Mouse (Mus musculus) c-Kit-positive CD71-negative TER-119-negative erythroid progenitor cells, embryonic 14.5 days (primary cell): ENCODE results near the gene P4ha1.
"Not testable (repeated sequence)": the region's sequence is repeated elsewhere in the genome, so short reads cannot be mapped to it uniquely, and the experiment has no call there.

Experiments used
- DNase-seq: peaks from one replicate; pipeline ENCODE4 v3.0.0-alpha.2; 2013; ENCODE audit warnings: low read depth

P4ha1 gene

DNA sequence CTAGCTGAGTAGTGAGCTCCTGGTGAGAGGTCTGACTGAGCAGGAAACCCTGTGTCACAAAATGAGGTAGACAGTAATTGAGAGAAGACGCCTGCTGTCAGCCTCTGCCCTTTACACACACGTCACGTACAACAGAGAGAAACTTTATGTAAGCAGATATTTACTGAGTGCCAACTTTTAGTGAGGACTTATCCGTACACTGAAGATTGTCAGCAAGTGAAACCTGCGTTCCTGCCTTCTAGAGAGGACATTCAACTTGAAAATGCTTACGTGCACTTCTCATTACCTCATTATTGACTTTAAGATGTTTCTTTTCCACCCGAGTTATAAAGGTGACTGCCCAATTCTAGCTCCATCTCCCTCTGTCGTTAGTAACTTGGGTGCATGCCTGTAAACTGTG lies 45.6 kb downstream of the P4ha1 start:
- no peak for DNase-seq

DNA sequence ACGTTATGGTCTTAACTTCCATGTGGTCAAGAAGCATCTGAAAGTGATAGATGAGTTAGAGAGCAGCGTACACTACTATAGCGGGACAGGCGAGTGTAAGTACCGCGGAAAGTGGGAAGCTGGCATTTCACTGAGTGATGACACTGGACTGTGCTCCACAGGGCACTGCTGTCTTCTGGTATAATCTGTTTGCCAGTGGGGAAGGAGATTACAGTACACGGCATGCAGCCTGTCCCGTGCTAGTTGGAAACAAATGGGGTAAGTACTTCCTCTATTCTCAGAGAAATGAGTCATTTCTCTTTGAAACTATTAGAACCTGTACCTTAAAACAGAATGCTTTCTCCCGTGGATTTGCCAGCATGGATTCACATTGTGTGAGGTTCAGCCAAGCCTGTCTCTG lies 46.3 kb downstream of the P4ha1 start:
- DNase-seq = no peak

DNA sequence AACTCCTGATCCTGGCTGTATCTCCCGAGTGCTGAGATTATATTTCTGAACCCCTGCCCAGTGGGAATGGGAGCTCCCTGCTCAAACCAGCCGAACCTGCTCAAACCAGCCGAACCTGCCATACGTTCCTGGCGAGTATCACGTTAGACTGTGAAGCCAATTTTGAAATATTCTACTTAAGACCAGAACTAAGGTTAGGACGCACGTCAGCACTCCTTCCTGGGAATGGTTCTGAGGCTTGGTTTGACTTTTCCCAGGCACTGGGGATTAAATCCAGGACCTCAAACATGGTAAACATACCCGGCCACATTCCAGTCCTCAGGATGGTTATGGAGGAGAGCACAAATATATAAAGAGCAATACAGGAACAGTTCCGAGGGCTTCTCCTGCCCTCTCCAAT lies 54.8 kb downstream of the P4ha1 start:
- no peak for DNase-seq

DNA sequence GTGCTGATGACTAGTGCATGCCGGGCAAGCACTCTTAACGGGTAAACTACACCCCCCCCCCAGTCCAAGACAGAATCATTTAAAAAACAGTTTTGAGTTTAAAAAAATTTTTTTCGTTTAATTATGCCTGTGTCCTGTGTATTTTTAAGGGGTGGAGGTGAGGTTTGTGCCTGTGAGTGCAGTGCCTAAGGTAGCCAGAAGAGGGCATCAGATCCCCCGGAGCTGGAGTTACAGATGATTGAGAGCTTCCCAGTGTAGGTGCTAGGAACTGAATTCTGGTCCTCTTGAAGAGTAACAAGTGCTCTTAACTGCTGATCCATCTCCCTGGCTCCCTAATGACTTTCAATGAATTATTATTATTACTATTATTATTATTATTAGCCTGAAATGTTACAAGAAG lies 55.6 kb downstream of the P4ha1 start:
- DNase-seq = no peak

DNA sequence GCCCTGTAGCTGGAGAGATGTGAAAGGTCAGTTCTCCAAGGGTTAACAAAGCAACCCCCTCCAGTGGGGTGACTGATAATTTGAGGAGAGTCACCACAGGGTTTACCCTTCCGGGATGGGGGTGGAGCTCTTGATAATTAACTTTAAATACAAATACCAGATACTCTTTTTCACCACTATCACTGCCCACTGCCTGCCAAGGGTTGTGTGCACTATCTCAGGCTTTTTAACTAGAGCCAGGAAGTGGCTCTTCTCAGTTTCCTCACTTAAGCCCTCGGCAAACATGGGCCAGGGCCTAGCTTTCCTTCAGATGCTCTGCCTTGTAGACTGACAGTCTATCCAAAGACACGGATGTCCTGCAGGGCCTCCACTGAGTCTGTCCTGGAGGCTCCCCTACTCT lies 56.8 kb downstream of the P4ha1 start:
- no peak for DNase-seq

DNA sequence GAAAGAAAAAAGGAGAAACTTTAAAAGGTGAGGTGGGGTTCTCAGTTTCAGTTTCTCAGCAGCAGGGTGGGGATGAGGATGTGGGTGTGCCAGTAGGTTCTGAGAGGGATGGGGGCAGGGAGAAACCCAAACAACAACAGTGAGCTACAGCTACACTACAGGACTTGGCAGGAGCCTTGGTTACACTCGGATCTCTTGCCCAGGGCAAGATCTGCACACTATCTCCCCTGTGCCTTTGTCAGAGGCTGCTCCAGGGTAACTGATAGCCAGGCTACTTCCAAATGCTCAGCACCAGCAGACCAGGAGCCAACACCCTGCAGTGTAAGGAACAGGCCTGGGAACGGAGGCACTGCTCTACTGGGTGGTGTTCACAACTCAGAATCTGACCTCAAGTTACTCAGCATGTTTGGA lies 57.3 kb downstream of the P4ha1 start:
- no peak for DNase-seq

DNA sequence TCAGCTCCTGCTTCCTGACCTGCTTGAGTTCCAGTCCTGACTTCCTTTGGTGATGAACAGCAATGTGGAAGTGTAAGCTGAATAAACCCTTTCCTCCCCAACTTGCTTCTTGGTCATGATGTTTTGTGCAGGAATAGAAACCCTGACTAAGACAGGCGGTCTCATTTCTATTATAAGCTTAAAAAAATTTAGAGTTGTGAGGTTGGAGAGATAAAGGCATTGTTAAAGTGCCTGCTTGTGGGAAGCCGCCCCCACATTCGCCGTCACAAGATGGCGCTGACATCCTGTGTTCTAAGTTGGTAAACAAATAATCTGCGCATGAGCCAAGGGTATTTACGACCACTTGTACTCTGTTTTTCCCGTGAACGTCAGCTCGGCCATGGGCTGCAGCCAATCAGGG lies 58.5 kb downstream of the P4ha1 start:
- DNase-seq = not testable (repeated sequence)

DNA sequence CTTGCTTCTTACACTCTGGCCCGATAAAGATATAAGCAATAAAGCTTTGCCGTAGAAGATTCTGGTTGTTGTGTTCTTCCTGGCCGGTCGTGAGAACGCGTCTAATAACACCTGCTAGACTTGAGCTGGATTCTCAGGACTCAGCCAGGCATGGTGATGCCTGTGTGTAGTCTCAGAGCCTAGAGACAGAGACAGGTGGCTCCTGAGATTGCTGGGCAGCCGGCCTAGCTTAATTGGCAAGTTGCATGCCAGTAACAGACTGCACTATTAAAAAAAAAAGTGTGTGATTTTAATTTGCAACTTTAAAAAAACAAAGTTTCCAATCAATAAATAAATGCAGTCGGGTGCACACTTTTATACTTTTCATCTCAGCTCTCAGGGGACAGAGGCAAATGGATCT lies 63.9 kb downstream of the P4ha1 start:
- DNase-seq = no peak

DNA sequence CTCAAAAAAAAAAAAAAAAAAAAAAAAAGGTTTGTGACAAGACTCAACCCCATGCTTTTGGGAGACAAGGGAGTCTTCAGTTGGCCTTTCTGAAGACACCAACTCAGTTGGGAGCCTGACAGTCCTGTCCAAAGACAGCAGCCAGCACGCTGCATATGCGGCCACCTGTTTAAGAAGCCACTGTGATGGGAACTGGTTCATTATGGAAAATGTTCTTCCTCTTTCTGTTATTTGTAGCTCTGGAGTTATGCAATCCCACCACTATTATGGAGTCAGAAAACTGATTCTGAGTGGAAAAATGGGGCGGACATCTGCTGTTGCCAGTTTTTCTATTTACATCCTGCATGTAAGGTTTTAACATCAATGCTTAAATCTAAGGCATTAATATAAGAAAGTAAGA lies 66.6 kb downstream of the P4ha1 start:
- DNase-seq = no peak

DNA sequence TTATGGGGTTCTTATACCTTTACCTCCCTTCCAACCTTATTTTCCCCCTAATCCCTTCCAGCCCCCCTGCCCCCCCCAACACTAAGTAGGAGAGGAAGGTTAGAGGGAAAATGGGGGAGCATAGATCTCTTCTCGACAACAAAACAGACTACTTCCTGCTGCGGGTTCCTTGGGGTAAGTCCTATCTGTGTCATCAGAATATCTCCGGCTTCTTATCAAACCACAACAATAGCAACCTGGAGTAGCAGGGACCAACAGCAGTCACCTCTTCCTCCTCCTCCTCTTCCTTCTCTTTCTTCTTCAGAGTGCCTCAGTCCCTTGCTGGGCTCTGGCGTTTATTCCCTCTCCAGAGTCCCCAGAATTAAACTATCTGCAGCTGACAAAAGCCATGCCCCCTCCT lies 68.8 kb downstream of the P4ha1 start:
- no peak for DNase-seq

DNA sequence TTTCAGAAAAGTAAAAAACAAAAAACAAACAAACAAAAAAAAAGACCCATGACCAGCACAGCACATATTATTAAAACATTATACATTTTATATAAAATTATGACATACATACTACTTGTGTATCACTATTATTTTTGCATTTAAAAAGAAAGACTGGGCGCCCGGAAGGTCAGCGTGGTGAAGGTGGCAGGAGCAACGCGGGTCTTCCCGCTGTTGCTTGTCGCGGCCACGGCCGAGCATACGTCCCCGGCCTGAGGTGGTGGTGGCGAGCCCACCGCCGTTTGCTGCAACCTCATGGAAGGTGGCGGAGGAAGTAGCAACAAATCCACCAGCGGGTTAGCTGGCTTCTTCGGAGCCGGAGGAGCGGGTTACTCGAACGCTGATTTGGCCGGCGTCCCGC lies 72.4 kb downstream of the P4ha1 start, which contains the start of gene Gm10273:
Gene Gm10273 (plus strand): TSS at position 172 of the 400 bp plus-strand sequence.
- not testable (repeated sequence) for DNase-seq

DNA sequence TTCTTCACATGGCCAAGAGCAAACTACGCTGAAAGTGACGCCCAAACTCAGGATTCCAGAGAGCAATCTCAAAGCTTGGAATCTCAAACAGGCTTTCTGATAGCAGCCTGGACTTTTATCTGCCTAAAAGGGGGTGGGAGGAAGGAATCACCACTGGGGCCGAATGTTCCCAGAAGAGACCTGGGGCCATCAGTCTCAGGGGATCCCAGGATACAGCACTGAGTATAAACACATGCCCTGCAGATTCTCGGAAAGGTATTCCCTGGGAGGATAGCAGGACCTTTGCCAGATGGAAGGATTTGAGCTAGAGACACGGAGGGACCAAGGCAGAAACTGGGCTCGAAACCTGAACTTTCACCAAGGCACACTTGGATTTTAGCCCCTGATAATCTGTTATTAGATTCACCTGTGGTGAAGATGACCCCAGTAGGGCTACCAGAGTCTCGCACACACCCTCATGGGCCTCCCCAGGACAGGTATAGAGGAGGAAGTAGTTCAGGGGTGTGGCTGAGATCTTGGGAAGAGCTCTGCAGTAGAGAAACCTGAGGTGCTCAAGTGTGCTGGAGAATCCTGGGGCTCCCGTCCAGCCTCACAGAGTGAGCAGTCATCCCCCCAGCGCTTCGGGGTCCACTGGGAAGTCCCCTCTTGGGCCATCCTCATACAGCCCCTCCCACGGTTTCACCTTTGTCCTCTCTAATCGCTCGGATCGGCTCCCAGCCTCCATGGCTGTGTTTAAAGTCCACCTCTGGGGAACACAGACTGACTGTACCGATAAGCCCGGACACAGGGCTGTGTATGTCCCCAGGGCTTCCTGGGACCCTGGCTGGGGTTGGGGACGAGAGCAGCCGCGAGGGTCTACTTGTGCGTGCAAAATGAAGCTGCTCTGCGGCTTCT lies 80.0 kb downstream of the P4ha1 start, which contains the start of gene Pla2g12b:
Gene Pla2g12b (plus strand): TSS at position 762 of the 894 bp plus-strand sequence.
- no peak for DNase-seq

DNA sequence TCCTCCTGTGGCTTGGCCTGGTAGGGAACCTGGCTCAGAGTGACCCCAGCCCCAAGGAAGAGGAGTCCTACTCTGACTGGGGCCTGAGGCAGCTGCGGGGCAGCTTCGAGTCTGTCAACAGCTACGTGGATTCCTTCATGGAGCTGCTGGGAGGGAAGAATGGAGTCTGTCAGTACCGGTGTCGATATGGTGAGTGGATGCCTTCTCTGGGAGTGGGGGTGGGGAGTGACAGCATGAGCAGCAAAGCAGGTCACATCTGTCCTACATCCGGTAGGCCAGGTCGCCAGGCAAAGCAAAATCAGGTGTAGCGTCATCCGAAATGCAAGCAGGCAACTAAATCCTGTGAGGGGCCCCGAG lies 80.7 kb downstream of the P4ha1 start:
- no peak for DNase-seq

DNA sequence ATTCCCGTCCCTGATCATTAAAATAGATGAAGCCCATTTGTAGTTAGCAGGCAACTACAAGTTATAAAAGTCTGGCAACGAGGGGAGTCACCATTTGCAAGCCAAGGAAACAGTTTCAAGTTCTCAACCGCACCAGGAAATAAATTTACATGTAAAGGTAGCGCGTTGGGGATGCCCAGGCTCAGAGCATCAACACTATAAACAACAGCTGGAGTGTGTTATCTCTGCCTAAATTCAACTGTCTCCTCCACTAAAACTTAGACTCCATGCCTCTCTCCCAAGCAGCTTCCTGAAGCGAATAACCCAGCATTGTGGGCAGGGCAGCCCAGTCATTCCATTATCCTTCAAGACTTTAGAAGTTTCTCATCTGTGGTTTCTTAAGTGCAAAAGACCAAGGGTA lies 85.4 kb downstream of the P4ha1 start:
- DNase-seq = no peak

DNA sequence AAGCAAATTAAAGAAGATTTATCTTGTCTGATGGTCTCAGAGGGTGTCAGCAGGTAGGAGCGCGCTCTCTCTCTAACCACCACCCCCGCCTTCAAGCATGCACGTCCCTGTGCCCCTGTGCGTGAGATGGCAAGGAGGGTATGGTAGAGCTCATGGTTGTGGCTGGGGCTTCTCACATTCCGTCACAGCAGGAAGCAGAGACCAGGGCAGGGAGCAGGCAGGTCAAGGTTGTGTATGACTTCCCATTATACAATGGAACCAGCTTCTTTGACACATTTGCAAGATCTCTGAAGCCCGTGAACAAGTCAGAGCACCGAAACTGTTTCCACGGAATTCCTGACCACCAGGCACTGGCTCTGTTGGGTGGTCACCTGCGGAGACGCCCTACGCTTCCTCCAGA lies 87.2 kb downstream of the P4ha1 start:
- no peak for DNase-seq

DNA sequence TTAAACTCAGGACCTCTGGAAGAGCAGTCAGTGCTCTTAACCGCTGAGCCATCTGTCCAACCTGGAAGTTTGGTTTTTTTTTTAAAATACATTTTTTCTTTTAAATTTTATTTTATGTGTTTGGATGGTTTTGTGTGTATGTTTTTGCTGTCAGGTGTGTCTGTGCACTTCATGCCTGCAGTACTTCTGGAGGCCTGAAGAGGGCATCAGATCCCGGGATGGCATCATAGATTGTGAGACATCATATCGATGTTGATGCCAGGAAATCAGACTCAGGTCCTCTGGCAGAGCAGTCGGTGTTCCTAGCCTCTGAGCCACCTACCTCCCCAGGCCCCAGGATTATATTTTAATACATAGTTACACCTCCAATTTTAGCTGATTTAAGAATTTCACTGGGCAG lies 90.6 kb downstream of the P4ha1 start:
- DNase-seq = no peak

DNA sequence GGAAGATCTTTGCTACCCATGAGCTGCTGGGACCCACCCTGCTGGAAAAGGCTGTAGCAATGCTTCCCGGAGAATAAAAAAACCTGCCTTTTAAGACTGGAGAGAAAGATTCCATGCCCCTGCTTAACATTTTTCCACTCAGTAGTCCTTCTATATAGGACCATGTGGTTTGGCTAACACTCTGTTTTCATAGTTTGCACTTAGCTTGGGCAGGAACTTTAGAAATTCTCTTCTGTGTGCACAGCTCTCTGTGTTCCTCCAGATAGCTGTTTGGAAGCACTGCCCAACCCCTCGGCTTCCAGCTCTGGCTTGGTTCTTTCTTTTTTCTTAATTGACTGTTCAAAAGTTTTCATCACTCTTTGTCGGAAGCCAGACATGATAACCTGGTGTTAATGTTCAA lies 93.5 kb downstream of the P4ha1 start:
- DNase-seq = no peak

DNA sequence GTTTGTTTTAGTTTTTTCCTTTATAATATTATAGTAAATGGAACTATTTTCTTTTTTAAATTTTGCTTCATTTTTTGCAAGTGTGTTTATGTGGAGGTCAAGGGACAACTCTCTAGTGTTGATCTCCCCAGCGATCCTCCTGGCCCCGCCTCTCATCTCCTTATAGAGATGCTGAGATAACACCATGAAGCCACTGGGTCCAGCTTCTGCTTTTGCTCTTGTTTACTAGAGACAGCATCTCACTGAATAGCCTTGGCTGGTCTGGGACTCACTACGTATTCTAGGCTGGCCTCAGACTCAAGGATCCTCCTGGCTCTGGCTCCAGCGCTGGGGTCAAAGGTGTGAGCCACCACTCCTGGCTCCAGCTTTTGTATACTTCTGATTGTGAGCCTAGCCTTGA lies 96.4 kb downstream of the P4ha1 start:
- no peak for DNase-seq
